Mouse (Mus musculus) adrenal gland, postnatal 10 days (tissue): ENCODE data around the gene Rbm26. TPM values are rescaled to one million over a fixed set of nuclear protein-coding genes. Genes with fewer than 3 reads are reported as not detected.
A peak's percentile ranks its signal among the peaks of the same experiment; 100 is the strongest.

ENCODE experiments used
- DNase-seq: peaks from one replicate; pipeline ENCODE4 v3.0.0; 2021; ENCODE audit warnings: mixed read lengths
- long read RNA-seq, 2 experiments: library from polyadenylated mRNA; stranded (forward); transcript quantifications; one replicate each; pipeline ENCODE4 v2.0.0; 2021
- total RNA-seq, 2 experiments: library from RNA; stranded (reverse); gene quantifications; 2 replicates each; pipeline ENCODE4 v1.2.3; 2021

The Rbm26 gene
- 10 to 100 TPM; 35.4 to 48.2 TPM for total RNA-seq
- long read RNA-seq, experiment 1, partial matches to known transcripts: 12 of 17 reads
- long read RNA-seq, experiment 1, other reads (novel, unspliced or antisense): 4 of 17 reads
- long read RNA-seq, experiment 2, partial matches to known transcripts: 0 of 11 reads
- long read RNA-seq, experiment 2, other reads (novel, unspliced or antisense): 7 of 11 reads

DNA sequence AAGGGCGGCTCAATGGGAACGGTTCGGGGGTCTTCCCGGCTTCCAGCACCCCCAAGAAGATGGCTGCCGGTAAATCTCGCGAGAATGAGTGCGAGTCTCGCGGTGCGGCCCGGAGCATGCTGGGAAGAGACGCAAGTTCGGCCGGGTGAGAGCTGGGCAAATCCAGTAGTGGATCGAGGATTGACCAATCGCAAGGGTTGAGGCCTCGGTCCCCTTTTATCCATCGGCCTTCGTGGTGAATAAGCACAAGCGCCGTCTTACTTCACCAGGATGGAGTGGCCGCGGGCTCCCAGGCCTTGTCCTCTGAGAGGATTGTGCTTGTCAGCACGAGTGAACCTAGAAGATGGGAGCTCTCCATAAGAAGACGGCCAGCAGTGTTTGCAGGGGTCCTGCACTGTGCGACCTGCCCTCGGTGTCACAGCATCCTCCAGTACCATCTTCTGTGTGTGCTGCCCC is at the start of gene Rbm26:
Gene Rbm26 (minus strand): TSS at position 90 of the 456 bp plus-strand sequence.
- peak; percentile 97 for DNase-seq

DNA sequence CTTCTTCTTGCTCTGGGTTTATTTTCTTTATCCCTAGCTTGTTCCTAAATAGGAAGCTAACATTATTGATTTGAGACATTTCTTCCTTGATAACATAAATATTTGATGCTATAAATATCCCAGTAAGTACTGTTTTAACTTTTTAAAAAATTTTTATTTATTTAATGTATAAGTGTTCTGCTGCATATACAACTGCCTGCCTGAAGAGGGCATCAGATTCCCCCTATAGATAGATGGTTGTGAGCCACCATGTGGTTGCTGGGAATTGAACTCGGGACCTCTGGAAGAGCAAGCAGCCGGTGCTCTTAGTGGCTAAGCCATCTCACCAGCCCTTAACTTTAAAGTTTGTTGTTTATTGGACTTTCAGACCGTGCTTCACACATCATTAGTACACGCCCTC is 48.7 kb upstream of the Rbm26 start:
- DNase-seq: no peak

DNA sequence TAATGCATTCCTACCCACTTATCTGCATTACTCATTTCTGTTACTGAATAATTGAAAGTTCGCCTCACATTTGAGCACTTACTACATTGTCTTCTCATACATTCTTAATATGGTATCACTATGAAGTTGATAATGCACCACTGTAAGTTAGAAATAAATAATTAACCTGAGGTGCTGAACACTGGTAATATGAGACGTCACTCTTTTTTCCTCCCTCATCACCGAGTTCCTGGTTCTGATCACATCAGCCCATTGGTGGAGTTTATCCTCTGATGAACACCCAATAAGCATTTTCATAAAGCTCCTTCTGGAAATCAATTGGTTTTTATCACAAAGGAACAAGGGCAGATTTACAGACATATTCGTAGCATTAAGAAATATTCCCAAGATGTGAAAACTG is 45.1 kb upstream of the Rbm26 start:
- DNase-seq: no peak

DNA sequence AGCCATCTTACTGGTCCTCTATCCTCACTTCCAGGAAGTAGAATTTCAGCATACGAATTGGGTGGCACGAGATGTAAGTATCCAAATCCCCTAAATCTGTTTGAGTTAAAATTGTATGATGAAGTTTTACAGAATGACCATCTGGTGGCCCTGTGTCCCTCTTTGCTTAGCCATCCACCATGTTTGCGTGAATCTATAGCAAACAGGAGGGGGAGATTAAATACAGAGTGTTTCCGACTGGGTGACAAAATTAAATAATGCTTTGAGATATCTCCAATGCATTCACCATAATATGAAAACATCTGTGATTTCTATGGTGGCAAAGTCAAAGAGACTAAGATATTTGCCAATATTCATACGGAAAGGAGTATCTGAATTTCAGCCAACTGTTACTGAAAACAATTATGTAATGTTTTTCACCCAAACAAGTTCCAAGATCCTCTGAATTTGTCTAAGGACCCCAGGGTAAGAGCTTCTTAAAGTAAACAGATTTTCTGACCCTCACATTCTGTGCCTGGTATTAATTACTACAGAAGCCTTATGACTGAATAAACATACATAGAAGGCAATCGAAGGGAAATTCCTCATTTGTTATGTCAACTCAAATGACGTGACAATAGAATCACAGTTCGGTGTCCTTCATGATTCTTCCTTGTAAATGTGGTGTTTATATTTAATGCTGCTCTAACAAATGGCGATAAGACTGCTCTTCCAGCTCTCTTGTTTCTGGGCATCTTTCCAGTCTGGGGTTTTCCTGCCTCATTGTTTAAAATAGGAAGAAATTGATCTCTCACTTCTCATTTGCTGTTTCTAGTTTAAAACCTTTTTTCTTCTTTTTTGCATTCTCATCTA is 42.6 kb upstream of the Rbm26 start:
- no peak for DNase-seq

DNA sequence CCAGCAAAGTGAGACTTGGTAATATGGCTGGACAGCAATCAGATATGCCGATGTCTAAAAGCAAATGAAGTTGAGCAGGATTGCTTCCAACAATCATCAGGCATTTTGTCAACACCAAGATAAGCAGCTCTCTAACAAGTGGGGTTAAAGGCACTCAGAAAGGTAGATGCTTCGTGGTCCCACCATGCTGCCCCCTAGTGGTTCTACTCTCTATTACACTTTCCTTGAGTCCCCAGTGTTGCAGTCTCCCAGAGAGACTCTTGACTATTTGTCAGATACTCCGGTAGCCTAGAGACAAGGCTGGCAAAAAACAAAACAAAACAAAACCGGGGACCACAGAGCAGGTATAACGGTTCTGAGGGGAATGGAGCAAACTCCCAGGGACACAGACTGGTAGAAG is 21.3 kb upstream of the Rbm26 start:
- peak; percentile 32 for DNase-seq

DNA sequence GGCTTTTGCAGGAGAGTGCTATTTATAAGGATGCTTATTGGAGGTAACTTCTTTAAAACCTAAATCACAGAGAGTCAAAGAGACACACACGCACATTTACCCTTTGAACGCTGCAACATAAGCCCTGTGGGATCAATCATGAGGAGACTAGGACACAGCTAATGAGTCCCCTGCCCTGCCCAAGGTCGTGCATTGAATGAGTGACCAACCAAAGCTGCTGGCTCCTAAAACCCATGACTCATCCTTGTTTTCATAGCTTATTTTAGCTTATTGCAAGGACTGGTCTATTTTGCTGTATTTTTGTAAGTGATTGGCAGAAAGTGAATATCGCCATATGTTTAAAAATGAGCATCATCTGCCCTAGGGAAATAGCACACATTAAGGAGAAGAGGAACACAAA is 17.6 kb upstream of the Rbm26 start:
- peak; percentile 32 for DNase-seq

DNA sequence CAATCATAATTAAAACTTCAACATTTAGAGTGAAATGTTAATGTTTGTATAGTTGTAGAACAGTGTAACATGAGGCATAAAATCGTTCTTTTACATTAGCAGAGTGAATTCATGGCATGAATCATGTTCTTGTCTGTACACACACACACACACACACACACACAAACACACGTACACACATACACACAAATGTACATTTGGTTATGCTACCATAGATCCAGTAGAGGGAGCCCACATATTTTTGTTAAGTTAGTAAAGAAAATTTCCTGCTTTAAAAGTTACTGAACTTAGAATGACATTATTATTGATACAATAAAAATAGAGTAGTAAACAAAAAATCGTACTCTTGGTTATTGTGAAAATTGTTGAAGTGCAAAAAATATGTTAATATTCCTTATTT is 7.7 kb upstream of the Rbm26 start:
- DNase-seq: no peak

DNA sequence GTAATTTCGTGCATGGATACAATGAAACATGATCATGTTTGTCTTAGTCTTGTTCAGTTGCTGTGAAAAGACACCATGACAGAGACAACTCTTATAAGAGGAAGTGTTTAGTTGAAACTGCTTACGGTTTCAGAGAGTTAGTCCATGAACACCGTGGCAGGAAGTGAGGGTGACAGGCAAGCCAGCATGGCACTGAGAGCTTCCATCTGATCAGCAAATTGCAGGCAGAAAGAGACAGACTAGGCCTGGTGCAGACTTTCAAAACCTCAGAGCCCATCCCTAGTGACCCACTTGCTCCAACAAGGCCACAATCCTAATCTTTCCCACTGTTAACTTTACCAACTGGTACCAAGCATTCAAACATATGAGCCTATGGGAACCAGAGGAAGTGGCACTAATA is 5.7 kb upstream of the Rbm26 start:
- no peak for DNase-seq

DNA sequence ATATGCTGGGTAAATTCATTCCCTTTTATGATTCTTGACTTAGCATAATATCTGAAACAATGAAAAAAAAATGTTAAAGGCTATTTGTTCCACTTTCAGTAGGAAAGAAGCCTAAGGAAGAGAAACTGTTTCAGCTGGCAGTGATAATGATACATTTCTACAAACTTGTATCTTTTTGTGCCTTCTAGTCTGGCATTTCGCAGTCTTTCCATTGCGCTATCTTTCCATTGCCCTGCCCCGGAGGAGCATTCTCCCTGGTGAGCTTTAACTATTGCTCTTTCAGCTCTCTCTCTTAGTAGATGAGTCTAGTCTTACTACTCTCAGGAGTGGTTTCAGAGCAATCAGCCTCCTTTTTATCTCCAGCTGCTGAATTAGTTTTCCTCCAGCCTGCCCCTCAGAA is 2.6 kb upstream of the Rbm26 start:
- DNase-seq: no peak

DNA sequence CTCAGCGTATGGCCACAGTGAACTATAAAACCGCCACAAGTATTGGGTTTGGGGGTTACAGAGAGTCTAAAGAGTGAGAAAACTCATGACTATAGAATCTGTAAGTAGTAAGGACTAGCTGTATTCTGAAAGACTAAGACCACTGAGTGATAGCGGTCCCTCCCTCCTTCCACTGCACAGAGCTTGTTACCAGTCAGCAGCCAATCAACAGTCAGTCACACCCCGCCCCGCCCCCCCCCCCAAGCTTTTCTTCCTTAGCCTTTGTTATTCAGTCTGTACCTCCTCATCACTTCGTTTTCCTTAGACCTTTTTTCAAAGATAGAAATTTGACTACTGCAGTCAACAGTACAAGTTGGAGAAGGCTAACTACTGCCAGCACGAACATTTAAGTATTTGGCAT is 1.9 kb upstream of the Rbm26 start:
- no peak for DNase-seq

DNA sequence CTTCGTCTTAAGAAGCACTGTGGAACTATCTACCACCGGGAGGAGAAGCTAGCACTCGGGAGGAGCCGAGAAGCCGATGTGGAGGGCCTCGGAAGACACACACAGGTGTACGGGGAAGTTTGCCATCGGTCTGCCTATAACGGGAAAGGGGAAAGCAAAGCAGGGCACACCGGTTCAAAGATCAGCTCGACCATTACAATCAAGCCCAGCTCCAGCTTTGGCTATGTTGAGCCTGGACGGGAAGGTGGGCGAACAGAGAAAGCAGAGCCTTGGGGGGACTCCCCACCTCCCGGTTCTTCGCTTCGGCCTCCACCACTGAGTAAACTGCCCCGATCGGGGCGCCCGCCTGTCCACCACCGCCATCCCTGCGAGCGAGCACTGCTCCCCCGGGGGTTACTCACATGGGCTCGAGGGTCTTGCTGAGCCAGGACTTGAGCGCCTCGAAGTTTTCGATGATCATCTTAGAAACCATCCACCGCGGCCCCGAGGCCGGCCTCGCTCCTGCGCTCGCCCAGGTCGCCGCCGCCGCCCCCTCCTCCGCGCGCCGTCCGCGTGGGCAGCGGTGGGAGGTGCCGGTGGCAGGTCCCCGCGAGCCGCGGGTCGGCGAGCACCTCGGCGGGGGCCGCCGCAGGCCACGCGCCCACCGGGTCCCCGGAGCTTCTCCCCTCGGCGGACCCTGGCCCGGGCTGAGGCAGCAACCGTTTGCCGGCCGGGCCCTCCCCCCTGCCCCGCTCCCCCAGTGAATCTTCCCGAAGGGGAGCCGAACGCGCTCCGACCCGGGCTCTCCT is 552 bp downstream of the Rbm26 start:
- no peak for DNase-seq

DNA sequence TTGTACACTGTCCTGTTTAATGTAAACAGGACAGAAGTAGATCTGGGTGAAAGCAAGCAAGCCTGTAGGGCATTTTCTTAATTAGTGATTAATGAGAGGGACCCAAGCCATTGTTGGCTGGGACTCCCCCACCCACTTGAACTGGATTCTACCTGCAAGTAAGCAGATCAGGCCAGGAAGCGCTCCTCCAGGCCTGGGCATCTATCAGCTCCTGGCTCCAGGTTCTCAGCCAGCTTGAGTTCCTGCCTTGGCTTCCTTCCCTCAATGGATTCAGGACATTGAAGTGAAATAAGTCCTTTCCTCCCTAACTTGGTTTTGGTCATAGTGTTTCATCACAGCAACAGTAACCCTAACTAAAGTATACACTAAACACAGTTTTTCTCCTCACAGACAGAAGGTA is 9.9 kb downstream of the Rbm26 start:
- no peak for DNase-seq

DNA sequence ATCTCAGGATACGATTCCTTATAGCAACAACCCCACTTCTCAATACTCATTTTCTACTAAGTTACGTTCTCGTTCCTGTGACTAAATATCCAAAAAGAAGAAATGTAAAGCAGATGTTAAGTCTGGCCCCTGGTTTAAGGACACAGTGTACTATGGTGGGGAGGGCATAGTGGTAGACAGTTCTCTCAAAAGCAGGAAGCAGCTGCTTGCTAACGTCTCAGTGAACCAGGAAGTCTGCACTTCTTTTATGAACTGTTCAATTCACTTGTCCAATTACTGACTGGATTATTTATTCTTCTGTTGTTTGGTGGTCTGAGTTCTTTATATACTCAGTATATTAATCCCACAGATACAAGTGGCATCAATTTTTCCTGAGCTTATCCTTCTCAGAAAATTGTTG is 12.3 kb downstream of the Rbm26 start:
- DNase-seq: no peak

DNA sequence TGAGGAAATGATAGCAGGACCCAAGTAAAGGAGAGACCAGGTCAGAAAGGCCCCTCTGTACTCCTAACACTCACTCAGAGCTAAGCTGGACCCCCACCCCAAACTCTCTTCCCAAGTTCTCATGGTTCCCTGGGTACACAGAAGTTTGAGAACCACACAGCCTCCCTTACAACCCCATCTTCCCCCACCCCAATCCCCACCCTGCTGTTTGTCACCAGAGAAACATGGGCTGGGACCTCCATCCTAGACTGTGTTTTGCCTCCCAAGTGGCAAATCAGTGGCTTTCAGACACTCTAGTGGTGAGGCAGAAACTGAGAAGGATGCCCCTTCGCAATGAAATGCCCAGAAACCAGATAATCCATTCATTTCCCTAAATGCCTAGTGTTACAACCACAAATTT is 15.8 kb downstream of the Rbm26 start:
- DNase-seq: no peak

DNA sequence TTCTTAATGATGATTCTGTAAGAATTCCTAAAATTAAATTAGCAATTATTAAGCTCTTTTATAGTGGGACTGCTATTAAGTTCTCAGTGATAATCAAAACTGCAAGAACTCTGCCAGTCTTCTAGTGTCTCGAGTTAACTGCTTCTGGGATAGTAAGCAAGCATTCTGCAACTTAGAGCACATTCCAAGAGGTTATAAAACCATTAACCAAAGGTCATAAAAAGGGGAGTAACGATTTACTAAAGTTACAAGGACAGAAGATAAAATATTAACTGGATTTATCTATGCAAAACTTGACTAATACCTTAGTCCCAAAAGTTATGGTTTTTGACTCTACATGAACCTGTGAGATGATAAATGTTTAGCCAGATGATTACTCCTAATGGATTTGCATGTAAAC is 18.6 kb downstream of the Rbm26 start:
- no peak for DNase-seq

DNA sequence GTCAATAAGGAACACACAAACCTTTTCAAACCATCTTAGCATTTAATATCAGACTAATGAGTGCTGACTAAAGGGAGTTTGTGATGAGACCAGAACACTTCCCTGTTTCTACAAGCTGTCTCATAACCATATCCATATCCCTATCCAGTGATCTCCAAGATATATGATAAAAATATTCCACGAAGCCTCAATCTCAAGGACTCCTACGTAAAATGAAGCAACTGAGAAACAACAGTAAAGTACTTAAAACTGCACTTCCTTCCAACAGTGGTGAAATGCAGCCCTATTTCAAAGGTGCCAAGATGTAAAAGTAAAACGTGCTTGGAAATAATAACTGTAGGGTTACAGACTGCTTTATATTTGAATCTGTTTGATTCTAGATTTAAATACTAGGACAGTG is 43.1 kb downstream of the Rbm26 start:
- DNase-seq: no peak

DNA sequence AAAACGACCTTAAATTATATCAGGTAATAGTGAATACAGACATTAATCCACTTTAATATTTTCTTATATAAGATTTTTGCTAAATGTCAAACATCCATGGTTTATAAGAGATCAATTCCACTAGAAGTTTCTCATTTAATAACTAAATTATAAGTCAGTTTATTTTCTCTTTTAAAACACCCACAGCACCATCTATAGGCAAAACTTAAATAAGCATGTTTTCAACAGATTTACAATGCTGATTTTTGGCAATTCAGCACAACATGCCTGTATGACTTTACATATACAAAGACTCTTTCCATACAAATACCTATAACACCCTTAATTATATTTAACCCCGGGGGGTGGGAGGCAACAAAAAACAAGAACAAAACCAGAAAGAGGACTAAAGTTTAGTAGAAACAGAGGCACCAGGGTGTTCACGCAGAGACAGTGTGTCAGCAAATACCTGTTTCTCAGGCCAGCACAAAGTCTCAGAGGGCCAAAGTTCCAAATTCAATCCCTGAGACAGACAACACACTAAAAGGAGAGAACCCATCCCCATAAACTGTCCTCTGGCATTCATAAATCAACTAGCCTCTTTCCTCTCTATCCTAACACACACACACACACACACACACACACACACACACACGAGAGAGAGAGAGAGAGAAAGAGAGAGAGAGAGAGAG is 49.3 kb downstream of the Rbm26 start:
- no peak for DNase-seq

DNA sequence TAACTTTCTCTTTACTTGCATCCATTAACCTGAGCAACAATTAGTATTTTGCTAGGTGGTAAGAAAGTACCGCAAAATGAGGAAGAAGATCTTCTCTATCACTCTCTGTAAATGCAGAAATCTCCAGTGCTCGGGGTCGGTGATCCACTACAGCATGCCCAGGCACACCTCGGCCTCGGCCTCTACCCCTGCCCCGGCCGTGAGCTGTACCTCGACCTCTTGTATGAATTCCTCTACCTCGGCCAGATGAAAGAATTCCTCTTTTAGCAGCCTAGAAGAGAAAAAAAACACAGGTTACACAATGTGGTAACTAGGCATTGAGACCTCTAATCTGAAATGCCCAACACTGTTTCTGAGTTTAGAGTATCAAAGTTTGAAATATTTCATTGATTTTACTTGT is 52.6 kb downstream of the Rbm26 start:
- DNase-seq: no peak

DNA sequence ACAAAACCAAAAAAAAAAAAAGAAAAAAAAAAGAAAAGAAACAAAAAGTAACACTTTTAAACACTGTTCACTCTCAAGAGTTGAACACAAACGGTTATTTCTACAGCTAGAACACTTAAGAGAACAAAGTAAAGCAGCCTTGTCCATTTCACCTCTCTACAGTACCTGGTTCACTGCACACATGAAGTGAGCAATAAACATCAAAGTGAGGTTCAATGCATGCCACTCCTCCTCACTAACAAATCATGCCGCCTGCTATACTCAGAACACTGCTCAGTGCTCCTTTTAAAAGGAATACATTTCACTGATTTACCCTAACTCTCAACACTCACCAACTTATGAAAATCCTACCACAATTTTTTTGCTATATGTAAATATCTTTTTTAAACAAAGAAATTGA is 61.7 kb downstream of the Rbm26 start:
- no peak for DNase-seq

DNA sequence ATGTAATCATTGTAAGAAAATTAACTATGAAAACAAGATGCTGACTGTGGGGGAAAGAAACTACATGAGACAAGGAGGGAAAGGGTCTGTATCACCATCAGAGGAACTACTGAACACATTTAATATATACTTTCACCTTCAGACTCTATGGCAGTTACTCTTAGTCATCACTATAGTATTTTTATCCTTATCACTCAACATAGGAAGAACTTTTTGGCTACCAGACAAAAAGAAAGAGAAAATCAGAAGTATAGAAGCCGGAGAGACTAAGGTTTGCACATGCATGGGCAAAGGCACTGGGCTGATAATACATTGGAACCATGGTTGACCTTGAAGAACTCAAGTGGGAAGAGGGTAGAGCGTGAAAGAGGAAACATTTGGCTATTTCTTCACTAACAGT is 70.9 kb downstream of the Rbm26 start:
- no peak for DNase-seq

DNA sequence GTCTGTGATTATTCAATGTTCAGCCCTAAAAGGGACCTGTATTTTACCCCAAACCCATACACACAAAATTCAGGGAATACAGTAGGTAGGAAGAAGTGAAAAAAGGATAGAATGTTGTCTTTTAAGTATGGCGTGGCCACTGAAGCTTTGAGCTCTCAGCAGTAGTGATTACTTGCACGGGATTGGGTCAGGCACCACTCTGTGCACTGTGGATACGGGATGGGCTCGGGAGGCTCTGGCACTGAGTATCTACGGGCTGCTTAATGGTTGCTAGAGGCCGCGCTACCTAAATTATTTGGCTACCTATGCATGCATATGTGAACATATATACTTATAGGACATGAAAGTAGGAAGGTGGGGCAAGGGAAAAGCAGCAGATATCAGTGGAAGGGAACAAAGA is 78.3 kb downstream of the Rbm26 start:
- no peak for DNase-seq

DNA sequence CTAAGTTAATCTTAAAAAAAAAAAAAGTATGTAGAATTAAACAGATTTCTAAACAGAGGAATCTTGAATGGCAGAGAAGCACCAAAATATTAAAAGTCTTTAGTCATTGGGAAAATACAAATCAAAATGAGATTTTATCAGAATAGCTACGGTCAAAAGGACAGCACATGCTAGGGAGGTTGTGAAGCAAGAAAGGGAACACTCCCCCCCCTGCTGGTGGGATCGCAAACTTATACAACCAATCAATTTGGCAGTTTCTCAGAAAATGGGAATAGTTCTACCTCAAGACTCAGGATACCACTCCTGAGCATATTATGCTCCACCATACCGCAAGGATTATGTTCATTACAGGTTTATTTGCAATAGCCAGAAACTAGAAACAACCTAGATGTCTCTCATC is 80.9 kb downstream of the Rbm26 start:
- DNase-seq: peak; percentile 40

DNA sequence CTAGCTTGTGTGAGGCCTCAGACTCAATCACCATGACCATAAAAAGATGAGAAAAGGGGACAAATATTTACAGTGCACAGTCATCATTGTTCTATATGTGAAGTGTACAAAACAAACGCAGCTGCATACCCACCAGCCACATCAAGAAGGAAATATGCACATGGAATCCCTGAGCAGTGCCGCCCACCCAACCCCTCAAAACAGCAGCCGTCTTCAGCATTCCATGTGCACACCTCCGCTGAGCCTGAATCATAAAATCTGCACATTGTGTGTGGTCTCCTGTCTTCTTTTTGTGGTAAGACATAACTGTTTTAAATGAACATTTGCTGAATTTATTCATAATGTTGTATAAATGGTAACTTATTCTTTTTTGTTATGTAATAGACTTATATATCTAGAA is 90.1 kb downstream of the Rbm26 start:
- no peak for DNase-seq
